Mouse (Mus musculus) myocyte (in vitro differentiated cells): ENCODE measurements around the gene Crocc2.

Source experiments
- POLR2A ChIP-seq: IDR thresholded peaks from one replicate; pipeline ENCODE4 v1.6.1; 2011; ENCODE audit warnings: low read depth, mild to moderate bottlenecking, control low read depth, moderate library complexity; ENCODE audit not compliant: insufficient read length
- TCF12 ChIP-seq: IDR thresholded peaks from one replicate; pipeline ENCODE4 v1.6.1; 2011; ENCODE audit warnings: mild to moderate bottlenecking, control low read depth; ENCODE audit not compliant: poor library complexity, insufficient read depth, severe bottlenecking

DNA sequence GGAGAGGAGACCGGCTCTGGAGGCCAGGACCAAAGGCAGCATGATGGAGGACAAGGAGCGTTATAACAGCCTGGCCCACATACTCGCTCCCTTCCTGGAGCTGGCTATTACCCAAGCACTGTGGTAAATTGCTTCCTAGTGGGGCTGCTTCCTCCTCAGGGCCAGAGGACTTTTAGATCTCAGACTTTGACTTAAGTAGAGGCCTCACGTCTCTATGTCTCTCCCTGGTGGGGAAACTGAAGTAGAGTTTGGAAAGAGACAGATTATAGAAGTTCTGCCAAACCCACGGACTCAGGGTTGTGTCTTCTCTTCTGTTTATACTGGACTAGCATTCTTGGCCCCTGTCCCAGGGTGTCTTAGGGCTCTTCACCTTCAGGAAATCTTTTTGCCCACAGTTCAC lies 43.3 kb upstream of the Crocc2 start:
- no peak for TF ChIP-seq TCF12
- TF ChIP-seq POLR2A: no peak
